Mouse (Mus musculus) heart, embryonic 16.5 days (tissue): ENCODE measurements around the gene Ikzf2. TPM values are rescaled to one million over a fixed set of nuclear protein-coding genes. Genes with fewer than 3 reads are reported as not detected.

ENCODE experiments used
- ATAC-seq: fragments of 200-750 bp; cut with Nextera tagmentation; replicated peaks from 2 replicates; pipeline ENCODE4 v1.8.0; 2017; ENCODE audit warnings: moderate number of reproducible peaks; ENCODE audit not compliant: insufficient read depth, low FRiP score; ENCODE audit errors: extremely low read depth
- H3K27ac ChIP-seq: fragments of 300-500 bp; sonication (generic); 2 replicates; pipeline ENCODE4 v1.5.1; 2014; ENCODE audit warnings: mild to moderate bottlenecking, low read length, control low read depth, moderate library complexity
- H3K27me3 ChIP-seq: fragments of 300-500 bp; sonication (generic); 2 replicates; pipeline ENCODE4 v1.6.1; 2014; ENCODE audit warnings: low read length, mixed read lengths; ENCODE audit not compliant: control insufficient read depth, insufficient read depth
- H3K36me3 ChIP-seq: fragments of 300-500 bp; sonication (generic); 2 replicates; pipeline ENCODE4 v1.6.1; 2014; ENCODE audit not compliant: control insufficient read depth, insufficient read depth
- H3K4me1 ChIP-seq: fragments of 300-500 bp; sonication (generic); 2 replicates; pipeline ENCODE4 v1.6.1; 2014; ENCODE audit warnings: low read length, mixed read lengths; ENCODE audit not compliant: control insufficient read depth, insufficient read depth
- H3K4me2 ChIP-seq: fragments of 300-500 bp; sonication (generic); 2 replicates; pipeline ENCODE4 v1.6.1; 2014; ENCODE audit warnings: low read depth, mild to moderate bottlenecking, control low read depth, low read length
- H3K4me3 ChIP-seq: fragments of 300-500 bp; sonication (generic); 2 replicates; pipeline ENCODE4 v1.5.1; 2014; ENCODE audit warnings: mild to moderate bottlenecking, control low read depth, low read length
- H3K9ac ChIP-seq: fragments of 300-500 bp; sonication (generic); 2 replicates; pipeline ENCODE4 v1.6.1; 2014; ENCODE audit warnings: low read length, control low read depth
- H3K9me3 ChIP-seq: fragments of 300-500 bp; sonication (generic); replicated peaks from 2 replicates; pipeline ENCODE4 v1.6.1; 2016; ENCODE audit warnings: low read length; ENCODE audit not compliant: control insufficient read depth
- WGBS: fragments of 180-500 bp; shearing (Covaris S2); extraction: QIAGEN DNeasy Blood & Tissue Kit; methylation state at CpG from one replicate; pipeline ENCODE4 v1.1.7; 2014; 5-methylcytosine and 5-hydroxymethylcytosine counted together
- polyA plus RNA-seq: library from polyadenylated mRNA; unstranded; fragments of >200 nt; fragmentation: Nextera tagmentation; extraction: Ambion mirVana; gene quantifications from 2 replicates; pipeline ENCODE4 v1.2.1, GENCODE M21; 2015

Ikzf2 gene
- polyA plus RNA-seq, 1 experiment from 2014 or later: 4.6 TPM

DNA sequence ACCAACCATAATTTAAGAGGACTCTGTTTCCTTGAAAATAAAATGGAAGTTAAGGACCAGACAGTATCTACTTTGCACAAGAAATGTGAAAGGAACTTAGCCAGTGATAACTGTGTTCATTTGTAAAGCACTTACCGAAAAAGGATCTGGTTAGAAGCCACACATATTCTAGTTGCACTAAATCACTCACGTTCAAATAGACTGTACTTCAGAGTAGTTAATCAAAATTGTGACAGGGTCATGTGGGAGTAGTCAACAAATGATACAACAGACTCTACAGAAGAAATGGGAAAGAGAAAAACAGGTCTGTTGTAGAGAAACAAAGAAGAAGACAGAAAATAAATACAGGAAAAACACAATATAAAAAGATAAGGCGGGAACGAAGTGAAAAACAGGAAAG is 158.3 kb downstream of the Ikzf2 start:
- Histone ChIP-seq H3K9ac (no peak overlapping the region), H3K9me3 (no peaks in the 10 kb centered on the region), H3K36me3 (no peaks in the 10 kb centered on the region), H3K4me3 (no peak overlapping the region), H3K27me3 (no peaks in the 10 kb centered on the region), H3K4me1 (no peaks in the 10 kb centered on the region), H3K4me2 (no peak overlapping the region), H3K27ac (no peak overlapping the region)
- WGBS: 65% methylated on average over 4 of the region's 4 CpGs
- no peak for ATAC-seq

DNA sequence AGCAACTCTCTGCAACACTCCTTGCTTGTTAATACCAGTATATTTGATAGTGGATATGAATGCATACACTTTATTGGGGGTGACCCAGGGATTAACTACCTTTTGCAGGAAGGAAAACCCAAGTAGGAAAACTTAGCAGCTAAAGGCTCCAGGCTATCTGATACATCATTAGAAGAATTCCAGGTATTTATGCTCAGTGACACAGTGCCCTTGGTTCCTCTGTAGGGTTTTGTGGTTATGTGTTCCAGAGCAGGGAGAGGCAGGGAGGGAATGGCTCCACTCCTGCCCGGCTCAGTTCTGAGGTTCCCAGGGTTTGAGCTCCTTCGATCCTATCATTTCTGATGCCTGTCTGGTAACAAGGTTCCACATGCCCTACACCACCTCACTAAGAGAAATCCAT is 165.4 kb downstream of the Ikzf2 start:
- no peaks in the 10 kb centered on the region for H3K27me3 ChIP-seq
- no peaks in the 10 kb centered on the region for H3K9me3 ChIP-seq
- H3K27ac ChIP-seq: no peak overlapping the region
- ATAC-seq: no peak
- 83% methylated on average over 2 of the region's 2 CpGs for WGBS
- H3K9ac ChIP-seq: no peak overlapping the region
- H3K4me3 ChIP-seq: no peak overlapping the region
- H3K4me2 ChIP-seq: no peak overlapping the region
- no peaks in the 10 kb centered on the region for H3K36me3 ChIP-seq
- no peaks in the 10 kb centered on the region for H3K4me1 ChIP-seq

- Histone ChIP-seq H3K36me3 (no peaks in the 10 kb centered on the region), H3K4me3 (no peak overlapping the region), H3K9me3 (no peaks in the 10 kb centered on the region), H3K4me1 (no peaks in the 10 kb centered on the region), H3K27ac (no peak overlapping the region), H3K9ac (no peak overlapping the region), H3K27me3 (no peaks in the 10 kb centered on the region), H3K4me2 (no peak overlapping the region)
- ATAC-seq: no peak
- 86% methylated on average over 4 of the region's 4 CpGs for WGBS
Measured at GRCm38 (mm10) chr1:69519356-69519755, 167.7 kb downstream of the Ikzf2 start.

- no peak for ATAC-seq
- Histone ChIP-seq H3K27ac (no peak overlapping the region), H3K9me3 (no peaks in the 10 kb centered on the region), H3K4me1 (peaks cover 7% of the 10 kb centered on the region), H3K27me3 (no peaks in the 10 kb centered on the region), H3K4me2 (no peak overlapping the region), H3K36me3 (no peaks in the 10 kb centered on the region), H3K9ac (no peak overlapping the region), H3K4me3 (no peak overlapping the region)
- WGBS: 62% methylated on average over 4 of the region's 4 CpGs
Measured at GRCm38 (mm10) chr1:69518012-69518411, 169.0 kb downstream of the Ikzf2 start.

DNA sequence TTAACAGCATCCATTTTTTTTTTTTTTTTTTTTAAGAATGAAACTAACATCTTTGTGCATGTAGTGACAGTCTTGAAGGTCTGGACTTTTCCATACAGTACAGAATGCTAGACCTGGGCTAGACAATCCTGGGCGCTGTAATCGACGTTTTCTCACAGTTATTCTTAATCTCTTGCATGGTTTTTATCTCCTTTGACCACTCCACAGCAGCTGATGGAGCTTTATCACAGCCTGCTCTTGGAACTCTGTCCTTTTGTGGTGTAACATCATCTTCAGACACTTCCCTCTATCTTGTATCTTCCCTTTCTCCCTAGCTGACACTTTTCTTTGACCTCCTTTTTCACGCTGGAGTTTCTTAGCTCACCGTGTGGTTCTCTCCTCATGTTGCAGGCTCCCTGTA is 170.9 kb downstream of the Ikzf2 start:
- H3K4me2 ChIP-seq: no peak overlapping the region
- WGBS: 31% methylated on average over 5 of the region's 5 CpGs
- H3K9ac ChIP-seq: no peak overlapping the region
- H3K9me3 ChIP-seq: no peaks in the 10 kb centered on the region
- no peak overlapping the region for H3K4me3 ChIP-seq
- no peak overlapping the region for H3K27ac ChIP-seq
- no peaks in the 10 kb centered on the region for H3K36me3 ChIP-seq
- no peak for ATAC-seq
- H3K27me3 ChIP-seq: no peaks in the 10 kb centered on the region
- H3K4me1 ChIP-seq: peaks cover 7% of the 10 kb centered on the region

DNA sequence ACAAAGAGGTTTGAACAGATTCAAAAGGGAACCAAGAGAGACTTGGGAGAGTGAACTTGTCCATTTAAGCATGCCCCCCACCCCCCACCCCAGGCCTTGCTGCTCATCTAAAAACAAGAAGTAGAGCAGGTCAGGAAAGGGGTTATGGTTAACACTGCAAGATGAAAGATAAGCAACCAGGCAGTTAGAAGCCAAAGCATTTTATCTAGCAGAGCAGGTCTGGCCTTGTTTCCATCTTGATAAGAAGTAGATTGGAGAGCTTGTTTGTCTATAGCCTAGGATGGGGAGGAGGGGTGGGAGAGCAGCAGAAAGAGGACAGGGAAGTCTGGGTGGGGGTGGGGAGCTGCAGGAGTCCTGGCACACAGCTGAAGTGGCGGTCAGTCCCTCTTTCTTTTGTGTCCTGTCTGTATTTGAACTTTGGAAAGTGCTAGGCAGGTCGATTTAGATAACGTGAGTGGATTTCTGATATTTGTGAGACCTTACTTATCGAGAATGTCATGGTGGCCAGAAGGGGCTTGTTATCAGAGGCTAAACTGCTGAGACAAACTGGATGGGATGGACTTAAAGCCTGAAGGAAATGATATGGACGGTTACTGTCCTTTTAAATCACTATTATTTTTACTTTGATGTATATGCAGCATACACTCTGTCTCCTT is 173.3 kb downstream of the Ikzf2 start:
- Histone ChIP-seq H3K4me3 (no peak overlapping the region), H3K27ac (no peak overlapping the region), H3K4me2 (no peak overlapping the region), H3K36me3 (no peaks in the 10 kb centered on the region), H3K27me3 (no peaks in the 10 kb centered on the region), H3K9ac (no peak overlapping the region), H3K9me3 (no peaks in the 10 kb centered on the region), H3K4me1 (peaks cover 7% of the 10 kb centered on the region)
- no peak for ATAC-seq
- 11% methylated on average over 5 of the region's 5 CpGs for WGBS

- 77% methylated on average over 3 of the region's 3 CpGs for WGBS
- no peaks in the 10 kb centered on the region for H3K4me1 ChIP-seq
- no peak overlapping the region for H3K9ac ChIP-seq
- no peaks in the 10 kb centered on the region for H3K9me3 ChIP-seq
- no peaks in the 10 kb centered on the region for H3K27me3 ChIP-seq
- H3K27ac ChIP-seq: no peak overlapping the region
- no peaks in the 10 kb centered on the region for H3K36me3 ChIP-seq
- no peak overlapping the region for H3K4me2 ChIP-seq
- no peak for ATAC-seq
- H3K4me3 ChIP-seq: no peak overlapping the region
Measured at GRCm38 (mm10) chr1:69508275-69508674, 178.8 kb downstream of the Ikzf2 start.

GRCm38 (mm10) chr1:69507513-69507912 is 179.5 kb downstream of the Ikzf2 start:
- Histone ChIP-seq H3K27ac (no peak overlapping the region), H3K4me3 (no peak overlapping the region), H3K9me3 (no peaks in the 10 kb centered on the region), H3K4me2 (no peak overlapping the region), H3K27me3 (no peaks in the 10 kb centered on the region), H3K4me1 (no peaks in the 10 kb centered on the region), H3K36me3 (no peaks in the 10 kb centered on the region), H3K9ac (no peak overlapping the region)
- no peak for ATAC-seq
- WGBS: 69% methylated on average over 6 of the region's 6 CpGs

- WGBS: 91% methylated on average over 7 of the region's 7 CpGs
- Histone ChIP-seq H3K4me2 (no peak overlapping the region), H3K9me3 (no peaks in the 10 kb centered on the region), H3K36me3 (no peaks in the 10 kb centered on the region), H3K4me1 (no peaks in the 10 kb centered on the region), H3K4me3 (no peak overlapping the region), H3K9ac (no peak overlapping the region), H3K27ac (no peak overlapping the region), H3K27me3 (no peaks in the 10 kb centered on the region)
- no peak for ATAC-seq
Measured at GRCm38 (mm10) chr1:69506615-69507159, 180.4 kb downstream of the Ikzf2 start.
